Mouse (Mus musculus) hindbrain, embryonic 13.5 days (tissue): Measurements from ENCODE around the gene Ebf1. TPM values are rescaled to one million over a fixed set of nuclear protein-coding genes. Genes with fewer than 3 reads are reported as not detected.

ENCODE experiments used
- ATAC-seq: fragments of 200-750 bp; cut with Nextera tagmentation; 2 replicates; pipeline ENCODE4 v1.8.0; 2017; ENCODE audit warnings: moderate TSS enrichment; ENCODE audit not compliant: low FRiP score
- H3K27ac ChIP-seq: fragments of 300-500 bp; sonication (generic); 2 replicates; pipeline ENCODE4 v1.5.1; 2015; ENCODE audit warnings: inconsistent platforms, mild to moderate bottlenecking, moderate library complexity
- H3K27me3 ChIP-seq: fragments of 300-500 bp; sonication (generic); 2 replicates; pipeline ENCODE4 v1.6.1; 2015; ENCODE audit warnings: mild to moderate bottlenecking, inconsistent platforms
- H3K36me3 ChIP-seq: fragments of 300-500 bp; sonication (generic); 2 replicates; pipeline ENCODE4 v1.6.1; 2015; ENCODE audit warnings: mild to moderate bottlenecking, inconsistent platforms
- H3K4me1 ChIP-seq: fragments of 300-500 bp; sonication (generic); replicated peaks from 2 replicates; pipeline ENCODE4 v1.6.1; 2015; ENCODE audit warnings: inconsistent platforms
- H3K4me2 ChIP-seq: fragments of 300-500 bp; sonication (generic); 2 replicates; pipeline ENCODE4 v1.6.1; 2015; ENCODE audit warnings: inconsistent platforms, mild to moderate bottlenecking, moderate library complexity
- H3K4me3 ChIP-seq: fragments of 300-500 bp; sonication (generic); 2 replicates; pipeline ENCODE4 v1.5.1; 2015; ENCODE audit warnings: mild to moderate bottlenecking, inconsistent platforms
- H3K9ac ChIP-seq: fragments of 300-500 bp; sonication (generic); 2 replicates; pipeline ENCODE4 v1.6.1; 2015; ENCODE audit warnings: mild to moderate bottlenecking, inconsistent platforms
- H3K9me3 ChIP-seq: fragments of 300-500 bp; sonication (generic); 2 replicates; pipeline ENCODE4 v1.6.1; 2016; ENCODE audit warnings: inconsistent platforms
- WGBS: fragments of 180-500 bp; shearing (Covaris S2); methylation state at CpG from one replicate; pipeline ENCODE4 v1.1.7; 2015; 5-methylcytosine and 5-hydroxymethylcytosine counted together
- polyA plus RNA-seq: library from polyadenylated mRNA; unstranded; fragments of >200 nt; fragmentation: Nextera tagmentation; extraction: Ambion mirVana; gene quantifications from 2 replicates; pipeline ENCODE4 v1.2.1, GENCODE M21; 2015

The Ebf1 gene
- polyA plus RNA-seq, 1 experiment from 2014 or later, result 159 TPM

DNA sequence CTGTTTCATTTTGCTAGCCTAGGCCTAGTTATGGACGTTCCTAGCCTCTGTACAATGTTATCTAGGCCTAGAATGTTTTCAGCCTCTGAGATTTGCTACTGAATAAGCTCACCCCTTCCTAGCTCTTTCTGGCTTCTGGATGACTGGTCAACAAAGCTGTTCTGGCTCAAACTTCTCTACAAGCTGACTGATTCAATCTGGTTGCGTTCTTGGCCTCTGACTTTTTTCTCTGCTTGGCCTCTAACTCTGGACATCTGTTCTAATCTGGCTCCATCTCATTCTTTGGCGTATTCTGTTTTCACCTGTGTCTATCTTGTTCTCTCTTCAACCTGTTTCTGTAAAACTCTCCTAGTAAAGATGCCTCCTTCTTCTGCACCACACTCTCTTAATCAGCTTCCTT lies 400.4 kb downstream of the Ebf1 start:
- H3K4me1 ChIP-seq, result no peaks in the 10 kb centered on the region
- H3K27me3 ChIP-seq, result no peaks in the 10 kb centered on the region
- H3K4me3 ChIP-seq, result no peak overlapping the region
- WGBS, result 87% methylated on average over 3 of the region's 3 CpGs
- no peaks in the 10 kb centered on the region for H3K9me3 ChIP-seq
- H3K27ac ChIP-seq, result no peak overlapping the region
- H3K4me2 ChIP-seq, result no peak overlapping the region
- no peaks in the 10 kb centered on the region for H3K36me3 ChIP-seq
- no peak for ATAC-seq
- H3K9ac ChIP-seq, result no peak overlapping the region

DNA sequence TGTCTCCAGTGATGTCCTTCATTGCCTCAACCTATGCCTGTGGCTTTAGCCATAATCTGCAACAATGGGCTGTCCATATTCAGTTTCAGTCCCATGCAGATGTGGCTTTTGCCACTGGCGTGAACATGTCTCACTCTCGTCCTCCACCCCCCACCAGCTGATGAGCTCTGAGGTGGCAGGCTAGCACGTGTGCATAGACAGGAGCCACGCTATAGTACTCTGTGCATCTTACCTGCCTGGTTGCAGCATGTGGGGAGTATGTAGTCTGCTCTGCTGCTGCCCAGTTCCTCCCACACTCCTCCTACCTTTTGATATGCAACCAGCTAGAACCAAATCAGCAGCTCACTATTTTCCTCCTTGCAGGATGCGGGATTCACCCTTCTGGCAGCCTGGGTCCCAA lies 408.9 kb downstream of the Ebf1 start:
- no peaks in the 10 kb centered on the region for H3K27me3 ChIP-seq
- 69% methylated on average over 5 of the region's 5 CpGs for whole genome bisulfite sequencing
- peaks cover 18% of the 10 kb centered on the region for H3K4me1 ChIP-seq
- peak overlapping the region; percentile 83 for H3K27ac ChIP-seq
- no peaks in the 10 kb centered on the region for H3K9me3 ChIP-seq
- no peaks in the 10 kb centered on the region for H3K36me3 ChIP-seq
- H3K4me2 ChIP-seq, result no peak overlapping the region
- ATAC-seq, result peak; percentile 46; the same call in 1 of the 2 replicates
- no peak overlapping the region for H3K4me3 ChIP-seq
- H3K9ac ChIP-seq, result no peak overlapping the region

DNA sequence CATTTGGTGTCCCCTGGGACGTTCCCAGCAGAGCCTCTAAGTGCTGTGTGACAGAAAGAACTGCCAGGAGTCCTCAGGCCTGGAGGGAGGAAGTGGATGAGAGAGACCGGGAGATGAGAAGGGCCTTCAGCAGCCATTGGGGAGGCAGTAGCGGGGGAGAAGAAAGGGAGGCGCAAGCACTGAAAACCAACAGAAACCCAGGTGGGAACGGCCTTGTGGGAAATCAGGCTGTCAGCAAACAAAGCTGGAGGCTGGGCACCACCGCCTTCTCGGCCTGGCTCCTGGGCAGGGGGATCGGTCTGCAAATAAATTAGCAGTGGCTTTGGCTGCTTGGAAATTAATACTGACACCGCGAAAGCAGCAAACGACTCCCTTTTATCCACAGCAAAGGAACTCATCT lies 409.6 kb downstream of the Ebf1 start:
- Histone ChIP-seq H3K4me2 (peak overlapping the region; percentile 13), H3K27ac (peak overlapping the region; percentile 83), H3K36me3 (no peaks in the 10 kb centered on the region), H3K27me3 (no peaks in the 10 kb centered on the region), H3K4me1 (peaks cover 18% of the 10 kb centered on the region), H3K9me3 (no peaks in the 10 kb centered on the region), H3K9ac (peak overlapping the region; percentile 53), H3K4me3 (no peak overlapping the region)
- WGBS, result 2% methylated on average over 11 of the region's 11 CpGs
- ATAC-seq, result peak; percentile 76

DNA sequence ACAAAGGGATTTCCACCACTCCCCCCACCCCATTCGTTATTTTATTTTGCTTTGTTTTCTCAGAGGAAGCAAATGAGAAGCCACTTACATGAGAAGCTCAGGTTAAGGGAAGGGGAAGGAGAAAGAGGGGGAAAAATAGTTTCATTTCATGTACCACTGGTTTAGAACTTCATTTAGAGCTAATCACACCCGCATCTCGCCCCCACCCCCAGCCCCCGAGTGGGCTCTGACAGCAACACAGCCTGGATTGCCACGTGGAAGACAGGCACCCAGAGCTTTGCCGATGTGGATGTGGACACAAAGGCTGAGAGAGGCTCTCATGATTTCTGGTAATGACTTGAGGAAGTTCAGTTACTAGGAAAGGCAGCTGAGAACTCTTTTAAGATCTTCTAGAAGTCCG lies 410.0 kb downstream of the Ebf1 start:
- ATAC-seq, result peak; percentile 68; the same call in 1 of the 2 replicates
- WGBS, result 34% methylated on average over 7 of the region's 7 CpGs
- H3K9me3 ChIP-seq, result no peaks in the 10 kb centered on the region
- H3K36me3 ChIP-seq, result no peaks in the 10 kb centered on the region
- H3K27ac ChIP-seq, result peak overlapping the region; percentile 83
- H3K9ac ChIP-seq, result peak overlapping the region; percentile 53
- H3K4me1 ChIP-seq, result peaks cover 18% of the 10 kb centered on the region
- H3K27me3 ChIP-seq, result no peaks in the 10 kb centered on the region
- peak overlapping the region; percentile 13 for H3K4me2 ChIP-seq
- no peak overlapping the region for H3K4me3 ChIP-seq

DNA sequence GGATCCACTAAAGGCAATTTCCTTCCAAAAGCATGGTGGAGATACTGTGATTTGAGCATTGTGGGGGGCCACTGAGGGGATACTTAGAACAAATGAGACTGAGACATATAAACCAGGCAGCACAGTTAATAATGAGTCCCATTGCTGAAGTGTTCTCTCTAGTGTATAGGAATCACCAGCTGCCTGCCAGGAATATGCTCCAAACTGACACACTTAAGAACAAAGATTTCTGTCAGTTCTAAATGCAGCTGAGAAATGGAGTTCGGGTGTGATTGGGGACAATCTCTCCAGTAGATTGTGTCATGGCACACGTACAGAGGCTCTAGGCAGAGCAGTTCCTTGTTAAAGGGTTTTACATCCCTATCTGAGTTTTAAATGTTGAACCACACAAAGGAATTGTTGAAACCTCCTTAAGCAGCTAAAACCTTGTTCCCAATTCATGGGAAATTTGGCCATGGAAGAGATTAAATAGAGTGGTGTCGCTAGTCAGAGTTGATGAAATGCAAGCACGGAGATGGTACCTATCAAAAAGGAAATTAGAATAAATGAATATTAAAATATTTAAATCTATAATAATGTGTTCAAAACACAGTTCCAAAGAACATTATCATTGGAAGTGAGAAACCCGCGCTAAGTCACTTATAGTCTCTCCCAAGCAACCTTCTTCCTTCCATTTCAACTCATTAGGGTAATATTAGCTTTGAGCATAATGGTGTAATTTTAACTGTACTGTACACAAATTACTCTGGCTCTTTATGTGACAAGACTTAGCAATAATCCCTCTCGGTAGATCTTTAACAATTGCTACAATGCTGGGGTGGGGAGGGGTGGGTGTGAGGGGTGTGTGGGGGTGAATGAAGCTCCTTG lies 438.9 kb downstream of the Ebf1 start:
- H3K9me3 ChIP-seq, result no peaks in the 10 kb centered on the region
- H3K9ac ChIP-seq, result no peak overlapping the region
- no peak overlapping the region for H3K4me3 ChIP-seq
- 0 out of 2 replicates have a peak overlapping the region, but pooled peaks have one; percentile 48 for H3K27ac ChIP-seq
- WGBS, result 65% methylated on average over 7 of the region's 7 CpGs
- no peak overlapping the region for H3K4me2 ChIP-seq
- 0 out of 2 replicates have a peak, but pooled peaks cover 3% of the 10 kb centered on the region for H3K4me1 ChIP-seq
- no peaks in the 10 kb centered on the region for H3K36me3 ChIP-seq
- no peaks in the 10 kb centered on the region for H3K27me3 ChIP-seq
- no peak for ATAC-seq

Other genes with a start within 250 kb of the Ebf1 start
- gene Il12b, start 217.3 kb upstream of the Ebf1 start, polyA plus RNA-seq, result 0.17 TPM in 1 of 2 replicates, not detected in the other
- 60.1 and 62.9 TPM in 2 replicates for gene Ublcp1, start 146.8 kb upstream of the Ebf1 start, polyA plus RNA-seq
- 108 and 111 TPM in 2 replicates for gene Rnf145, start 98.4 kb upstream of the Ebf1 start, polyA plus RNA-seq